ENCODE assay signal across 14 mouse cellular contexts in the genomic region with DNA sequence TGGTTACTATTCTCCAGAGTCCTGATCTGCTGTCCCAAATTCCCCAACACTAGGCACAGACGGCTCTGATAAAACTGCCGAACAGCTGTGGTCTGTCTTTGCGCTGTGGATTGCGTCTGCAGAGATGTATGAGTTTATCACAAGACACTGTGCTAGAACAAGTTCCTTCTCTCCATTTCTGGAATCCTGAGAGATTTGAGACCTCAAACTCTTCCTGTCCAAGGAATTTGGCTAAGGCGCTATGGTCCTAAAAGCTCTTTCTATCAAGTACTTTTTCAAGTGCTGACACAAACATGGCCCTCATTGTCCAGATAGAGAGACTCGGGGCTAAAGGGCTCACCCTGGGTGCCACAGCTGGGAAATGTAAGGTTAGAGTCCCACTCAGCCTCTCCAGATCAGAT.
DNase-seq lines count a peak whose midpoint lies in the region; ATAC-seq and TF ChIP-seq lines count a peak whose summit lies in the region.
"Had no signal": no experiment of that assay in that cellular context is flagged by ENCODE, and none has a peak within 500 bp of the region (broad histone marks: within the 10 kb centered on the region; RNA-seq: fewer than 3 reads in every experiment).

No protein-coding gene starts in this region.

- H3K4me1 ChIP-seq in heart, adult 2 months (ENCODE audit: control insufficient read depth, insufficient read depth, low read length) = no peaks in the 10 kb centered on the region
- no peaks in the 10 kb centered on the region for H3K4me1 ChIP-seq in heart, embryonic 11.5 days (ENCODE audit: control insufficient read depth, insufficient read depth, low read length)
- no peaks in the 10 kb centered on the region for H3K4me1 ChIP-seq in heart, postnatal 0 days (ENCODE audit: control insufficient read depth, insufficient read depth)
- H3K4me1 ChIP-seq in kidney, embryonic 16.5 days (ENCODE audit: insufficient read depth, low read length) = peaks cover 8% of the 10 kb centered on the region; the same call in 1 of the 2 replicates
- H3K4me1 ChIP-seq in forebrain, embryonic 16.5 days (replicated peaks; ENCODE audit: control insufficient read depth, insufficient read depth, low read length) = 0 out of 2 replicates have a peak, but pooled peaks cover 4% of the 10 kb centered on the region

- H3K4me3 ChIP-seq in heart, adult 2 months = no peak overlapping the region
- no peak overlapping the region for H3K4me3 ChIP-seq in heart, embryonic 11.5 days (ENCODE audit: low read depth, low read length)
- H3K4me3 ChIP-seq in heart, postnatal 0 days (ENCODE audit: low read depth, low read length) = no peak overlapping the region
- no peak overlapping the region for H3K4me3 ChIP-seq in kidney, embryonic 16.5 days (ENCODE audit: low read length)
- no peak overlapping the region for H3K4me3 ChIP-seq in forebrain, embryonic 16.5 days (replicated peaks; ENCODE audit: low read length)
- H3K4me3 ChIP-seq: hindbrain, embryonic 15.5 days; midbrain, embryonic 13.5 days had no signal

- no peaks in the 10 kb centered on the region for H3K36me3 ChIP-seq in heart, adult 2 months (ENCODE audit: control insufficient read depth, insufficient read depth, low read length)
- H3K36me3 ChIP-seq in heart, embryonic 11.5 days (ENCODE audit: control insufficient read depth, insufficient read depth, low read length) = no peaks in the 10 kb centered on the region
- no peaks in the 10 kb centered on the region for H3K36me3 ChIP-seq in heart, postnatal 0 days (replicated peaks; ENCODE audit: control insufficient read depth, insufficient read depth, low read length)
- no peaks in the 10 kb centered on the region for H3K36me3 ChIP-seq in kidney, embryonic 16.5 days (ENCODE audit: insufficient read depth, low read length)
- no peaks in the 10 kb centered on the region for H3K36me3 ChIP-seq in forebrain, embryonic 16.5 days (ENCODE audit: control insufficient read depth, insufficient read depth)
- H3K36me3 ChIP-seq: hindbrain, embryonic 15.5 days; midbrain, embryonic 13.5 days had no signal

- no peak for TF ChIP-seq CTCF in heart, adult 2 months (IDR thresholded peaks at IDR 0.05)
- TF ChIP-seq CTCF in heart, postnatal 0 days (IDR thresholded peaks at IDR 0.05; ENCODE audit: low read depth) = no peak

- no peaks in the 10 kb centered on the region for H3K9me3 ChIP-seq in heart, embryonic 11.5 days (replicated peaks; ENCODE audit: control insufficient read depth, low read length)
- H3K9me3 ChIP-seq in heart, postnatal 0 days (replicated peaks; ENCODE audit: control insufficient read depth, low read length) = no peaks in the 10 kb centered on the region
- no peaks in the 10 kb centered on the region for H3K9me3 ChIP-seq in kidney, embryonic 16.5 days (ENCODE audit: low read length)
- H3K9me3 ChIP-seq in forebrain, embryonic 16.5 days (ENCODE audit: control insufficient read depth, low read length) = no peaks in the 10 kb centered on the region
- H3K9me3 ChIP-seq: hindbrain, embryonic 15.5 days; midbrain, embryonic 13.5 days had no signal

- intact Hi-C loops in heart, adult 2 months (cut with DNase I) = loop anchor here (5.0 kb wide), 1 partner anchor 101 kb away; no protein-coding TSS in a partner anchor
- intact Hi-C loops in left cerebral cortex, postnatal 14 days (cut with DNase I) = no loop called here

- no peak for TF ChIP-seq POLR2A in heart, adult 2 months (IDR thresholded peaks at IDR 0.05; ENCODE audit: insufficient read depth, low read depth, low read length)

- 44% methylated on average over 6 of the region's 6 CpGs for WGBS in heart, adult 2 months
- 28% methylated on average over 6 of the region's 6 CpGs for WGBS in heart, embryonic 11.5 days (ENCODE audit: insufficient replicate concordance)
- 27% methylated on average over 6 of the region's 6 CpGs for WGBS in heart, postnatal 0 days
- 50% methylated on average over 6 of the region's 6 CpGs for WGBS in kidney, embryonic 16.5 days
- 85% methylated on average over 6 of the region's 6 CpGs for WGBS in forebrain, embryonic 16.5 days

- no peak overlapping the region for H3K4me2 ChIP-seq in heart, embryonic 11.5 days
- H3K4me2 ChIP-seq in heart, postnatal 0 days (ENCODE audit: low read depth, low read length) = no peak overlapping the region
- no peak overlapping the region for H3K4me2 ChIP-seq in kidney, embryonic 16.5 days (replicated peaks; ENCODE audit: low read depth, low read length)
- no peak overlapping the region for H3K4me2 ChIP-seq in forebrain, embryonic 16.5 days (ENCODE audit: low read length)
- H3K4me2 ChIP-seq: hindbrain, embryonic 15.5 days; midbrain, embryonic 13.5 days had no signal

- TF ChIP-seq EP300 in heart, adult 2 months (IDR thresholded peaks at IDR 0.05; ENCODE audit: insufficient read depth, low read depth, low read length) = peak; percentile 63; the same call in 1 of the 2 replicates
- TF ChIP-seq EP300 in heart, postnatal 0 days (IDR thresholded peaks at IDR 0.05; ENCODE audit: low read depth) = no peak

- H3K79me2 ChIP-seq in heart, adult 2 months (replicated peaks; ENCODE audit: control insufficient read depth, insufficient read depth, low read length) = no peaks in the 10 kb centered on the region

- no peak overlapping the region for H3K27ac ChIP-seq in heart, adult 2 months
- no peak overlapping the region for H3K27ac ChIP-seq in heart, embryonic 11.5 days (ENCODE audit: low read depth, low read length)
- no peak overlapping the region for H3K27ac ChIP-seq in heart, postnatal 0 days (ENCODE audit: low read depth)
- no peak overlapping the region for H3K27ac ChIP-seq in kidney, embryonic 16.5 days (ENCODE audit: low read length)
- no peak overlapping the region for H3K27ac ChIP-seq in forebrain, embryonic 16.5 days (ENCODE audit: low read length)
- H3K27ac ChIP-seq: hindbrain, embryonic 15.5 days; midbrain, embryonic 13.5 days; stomach, postnatal 0 days had no signal

- DNase-seq in heart, adult 2 months = peak in 1 of 2 experiments; percentile 75
- peak; percentile 26 for DNase-seq in heart, postnatal 0 days (ENCODE audit: low spot score)
- peak; percentile 58 for DNase-seq in lung, postnatal 10 days
- no peak for DNase-seq in adrenal gland, postnatal 10 days
- no peak for DNase-seq in left cerebral cortex, postnatal 14 days (ENCODE audit: low spot score in 2 of 2)
- DNase-seq: cerebellum, adult 18-20 months; liver, postnatal 0 days had no signal

- peaks cover 1% of the 10 kb centered on the region; the same call in 1 of the 2 replicates for H3K27me3 ChIP-seq in heart, adult 2 months (ENCODE audit: control insufficient read depth, insufficient read depth, low read length)
- peaks cover 15% of the 10 kb centered on the region for H3K27me3 ChIP-seq in heart, embryonic 11.5 days (ENCODE audit: control insufficient read depth, insufficient read depth, low read length)
- H3K27me3 ChIP-seq in heart, postnatal 0 days (ENCODE audit: control insufficient read depth, insufficient read depth, low read length) = peaks cover 89% of the 10 kb centered on the region
- 0 out of 2 replicates have a peak, but pooled peaks cover 3% of the 10 kb centered on the region for H3K27me3 ChIP-seq in kidney, embryonic 16.5 days (ENCODE audit: insufficient read depth, low read length)
- H3K27me3 ChIP-seq in forebrain, embryonic 16.5 days (replicated peaks; ENCODE audit: control insufficient read depth, insufficient read depth, low read length) = peaks cover 6% of the 10 kb centered on the region; the same call in 1 of the 2 replicates

- H3K9ac ChIP-seq in heart, adult 2 months (ENCODE audit: low read depth, low read length) = no peak overlapping the region
- no peak overlapping the region for H3K9ac ChIP-seq in heart, embryonic 11.5 days (ENCODE audit: low read depth, low read length)
- H3K9ac ChIP-seq in heart, postnatal 0 days (replicated peaks; ENCODE audit: low read depth, low read length) = no peak overlapping the region
- no peak overlapping the region for H3K9ac ChIP-seq in kidney, embryonic 16.5 days (replicated peaks; ENCODE audit: low read length)
- no peak overlapping the region for H3K9ac ChIP-seq in forebrain, embryonic 16.5 days (replicated peaks; ENCODE audit: low read depth, low read length)
- H3K9ac ChIP-seq: hindbrain, embryonic 15.5 days; liver, postnatal 0 days; midbrain, embryonic 13.5 days had no signal

- ATAC-seq in heart, embryonic 11.5 days (replicated peaks; ENCODE audit: insufficient number of reproducible peaks, low FRiP score, low TSS enrichment) = no peak
- ATAC-seq in heart, postnatal 0 days (ENCODE audit: insufficient read depth, low read depth) = no peak
- ATAC-seq in kidney, embryonic 16.5 days (ENCODE audit: low FRiP score, low TSS enrichment) = 0 out of 2 replicates have a peak, but pooled peaks have one; percentile 19
- no peak for ATAC-seq in forebrain, embryonic 16.5 days
- ATAC-seq: activated CD4-positive, CD25-positive, alpha-beta regulatory T cell, adult 4 months; liver, postnatal 0 days; midbrain, embryonic 13.5 days had no signal

Comparison
In these comparisons a context has a peak if more than half of its experiments do, and no peak if none do; other contexts are left out.
1. DNase-seq: peak in heart, postnatal 0 days (single experiment) and lung, postnatal 10 days (single experiment); none in adrenal gland, postnatal 10 days (single experiment) and left cerebral cortex, postnatal 14 days (0 of 2).